Mouse (Mus musculus): Measurements from ENCODE around the gene Ltk. TPM values are rescaled to one million over a fixed set of nuclear protein-coding genes. Genes with fewer than 3 reads are reported as not detected.

Ltk gene
- 0.19 and 0.43 TPM in 2 replicates for polyA plus RNA-seq (2014; fragmentation: Nextera tagmentation; extraction: Ambion mirVana)

DNA sequence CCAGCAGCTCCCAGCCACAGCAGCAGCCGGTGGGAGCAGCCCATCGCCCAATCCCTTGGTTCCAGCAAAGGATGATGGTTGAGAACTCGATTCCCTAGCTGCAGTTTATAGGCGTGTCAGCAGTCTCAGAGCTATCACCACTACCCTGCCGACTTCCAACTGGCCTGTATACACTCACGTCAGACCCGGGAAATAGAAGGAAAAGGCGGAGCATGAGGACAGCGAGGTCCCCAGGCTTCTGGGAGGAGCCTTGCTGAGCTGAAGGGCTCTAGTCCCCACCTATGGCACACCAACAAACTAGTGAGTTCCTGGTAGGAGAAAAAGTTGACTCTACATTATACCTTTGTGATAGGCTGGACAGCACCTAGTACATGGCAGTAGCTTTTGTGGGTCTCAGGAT, at the start of gene Ltk:
Gene Ltk (minus strand): TSS at position 181 of the 400 bp plus-strand sequence.
- peaks cover 4% of the 10 kb centered on the region; the same call in 1 of the 2 replicates for H3K36me3 ChIP-seq (ENCODE audit: control insufficient read depth, insufficient read depth, low read length)
- H3K4me2 ChIP-seq, result no peak within 1 kb of the TSS
- peaks cover 61% of the 10 kb centered on the region for H3K27me3 ChIP-seq (replicated peaks; ENCODE audit: control insufficient read depth, insufficient read depth, low read length)
- H3K4me3 ChIP-seq (ENCODE audit: low read depth, low read length), result 0 out of 2 replicates have a peak within 1 kb of the TSS, but pooled peaks have one; percentile 66
- H3K9me3 ChIP-seq (ENCODE audit: control insufficient read depth, low read length), result no peaks in the 10 kb centered on the region
- peaks cover 8% of the 10 kb centered on the region for H3K4me1 ChIP-seq (replicated peaks; ENCODE audit: control insufficient read depth, insufficient read depth, low read length)
- H3K9ac ChIP-seq (ENCODE audit: low read depth, low read length), result no peak within 1 kb of the TSS
- no peak within 1 kb of the TSS for H3K27ac ChIP-seq (ENCODE audit: low read depth, low read length)
- no peak for DNase-seq (ENCODE audit: low spot score)
- ATAC-seq (replicated peaks; ENCODE audit: low FRiP score), result no peak
- WGBS, result 14% methylated on average over 9 of the region's 9 CpGs

DNA sequence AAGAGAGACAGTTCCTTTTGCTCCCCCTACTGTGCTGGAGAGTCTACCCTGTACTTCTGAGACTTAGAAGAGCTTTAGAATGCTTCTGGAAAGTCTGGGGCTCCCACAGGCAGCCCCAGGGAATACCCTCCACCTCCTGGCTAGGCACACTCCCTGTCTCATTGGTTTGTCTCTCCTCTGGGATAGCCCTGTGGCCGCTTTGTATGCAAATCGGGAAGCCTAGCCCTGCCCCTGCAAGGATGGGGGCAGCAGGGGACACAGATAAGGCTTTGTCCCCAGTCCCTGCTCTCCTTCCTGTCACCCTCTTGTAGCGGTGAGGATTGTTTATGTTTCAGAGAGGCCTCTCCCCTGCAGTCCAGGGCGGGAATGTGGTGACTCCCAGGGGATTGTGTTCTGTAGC, 48.6 kb upstream of the Ltk start:
- peaks cover 4% of the 10 kb centered on the region; the same call in 1 of the 2 replicates for H3K27me3 ChIP-seq (replicated peaks; ENCODE audit: control insufficient read depth, insufficient read depth, low read length)
- no peak overlapping the region for H3K27ac ChIP-seq (ENCODE audit: low read depth, low read length)
- no peaks in the 10 kb centered on the region for H3K36me3 ChIP-seq (ENCODE audit: control insufficient read depth, insufficient read depth, low read length)
- no peaks in the 10 kb centered on the region for H3K9me3 ChIP-seq (ENCODE audit: control insufficient read depth, low read length)
- DNase-seq (ENCODE audit: low spot score) (no peak), ATAC-seq (replicated peaks; ENCODE audit: low FRiP score) (peak; percentile 23; the same call in 1 of the 2 replicates)
- WGBS, result 29% methylated on average over 4 of the region's 4 CpGs
- no peak overlapping the region for H3K9ac ChIP-seq (ENCODE audit: low read depth, low read length)
- no peak overlapping the region for H3K4me2 ChIP-seq
- H3K4me3 ChIP-seq (ENCODE audit: low read depth, low read length), result no peak overlapping the region
- H3K4me1 ChIP-seq (replicated peaks; ENCODE audit: control insufficient read depth, insufficient read depth, low read length), result peaks cover 4% of the 10 kb centered on the region

DNA sequence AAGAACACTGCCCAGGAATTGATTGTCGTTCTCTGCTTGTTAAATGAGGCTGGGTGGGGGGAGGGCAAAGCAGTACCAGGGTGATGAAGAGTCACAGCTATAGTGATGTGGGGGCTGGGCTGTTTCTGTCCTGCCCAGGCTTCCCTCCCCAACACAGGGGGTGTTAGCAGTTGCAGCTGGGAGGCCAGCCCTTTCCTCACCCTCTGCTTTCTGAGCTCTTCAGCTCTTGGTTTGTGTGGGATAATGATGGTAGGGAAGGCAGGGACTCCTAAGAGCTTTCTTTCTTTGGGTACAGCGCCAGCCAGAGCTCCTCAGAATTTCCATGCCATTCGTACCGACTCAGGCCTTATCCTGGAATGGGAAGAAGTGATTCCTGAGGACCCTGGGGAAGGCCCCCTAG, 48.2 kb upstream of the Ltk start:
- no peak overlapping the region for H3K4me3 ChIP-seq (ENCODE audit: low read depth, low read length)
- peaks cover 7% of the 10 kb centered on the region; the same call in 1 of the 2 replicates for H3K27me3 ChIP-seq (replicated peaks; ENCODE audit: control insufficient read depth, insufficient read depth, low read length)
- peaks cover 4% of the 10 kb centered on the region for H3K4me1 ChIP-seq (replicated peaks; ENCODE audit: control insufficient read depth, insufficient read depth, low read length)
- no peak overlapping the region for H3K9ac ChIP-seq (ENCODE audit: low read depth, low read length)
- 33% methylated on average over 4 of the region's 4 CpGs for WGBS
- no peaks in the 10 kb centered on the region for H3K36me3 ChIP-seq (ENCODE audit: control insufficient read depth, insufficient read depth, low read length)
- ATAC-seq (replicated peaks; ENCODE audit: low FRiP score) (no peak), DNase-seq (ENCODE audit: low spot score) (no peak)
- no peaks in the 10 kb centered on the region for H3K9me3 ChIP-seq (ENCODE audit: control insufficient read depth, low read length)
- no peak overlapping the region for H3K27ac ChIP-seq (ENCODE audit: low read depth, low read length)
- no peak overlapping the region for H3K4me2 ChIP-seq

DNA sequence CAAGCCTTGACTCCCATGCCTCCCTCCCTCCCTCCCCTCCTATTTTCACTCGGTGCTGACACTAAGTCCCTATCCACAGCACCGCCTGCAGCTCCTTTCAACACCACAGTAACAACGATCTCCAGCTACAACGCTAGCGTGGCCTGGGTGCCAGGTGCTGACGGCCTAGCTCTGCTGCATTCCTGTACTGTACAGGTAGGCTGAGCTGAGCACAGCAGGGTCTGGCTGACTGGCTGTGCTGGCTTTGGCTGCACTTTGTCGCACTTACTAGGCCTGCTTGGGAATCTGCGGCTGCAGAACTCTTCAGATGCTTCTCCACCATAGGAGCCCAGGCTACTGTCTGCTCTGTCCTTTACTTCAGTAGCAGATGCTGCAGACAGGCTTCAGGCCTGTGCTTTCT, 45.3 kb upstream of the Ltk start:
- 66% methylated on average over 8 of the region's 8 CpGs for WGBS
- no peaks in the 10 kb centered on the region for H3K9me3 ChIP-seq (ENCODE audit: control insufficient read depth, low read length)
- ATAC-seq (replicated peaks; ENCODE audit: low FRiP score) (no peak), DNase-seq (ENCODE audit: low spot score) (no peak)
- no peak overlapping the region for H3K4me2 ChIP-seq
- H3K27ac ChIP-seq (ENCODE audit: low read depth, low read length), result no peak overlapping the region
- H3K36me3 ChIP-seq (ENCODE audit: control insufficient read depth, insufficient read depth, low read length), result no peaks in the 10 kb centered on the region
- peaks cover 7% of the 10 kb centered on the region for H3K4me1 ChIP-seq (replicated peaks; ENCODE audit: control insufficient read depth, insufficient read depth, low read length)
- H3K27me3 ChIP-seq (replicated peaks; ENCODE audit: control insufficient read depth, insufficient read depth, low read length), result peaks cover 22% of the 10 kb centered on the region
- no peak overlapping the region for H3K4me3 ChIP-seq (ENCODE audit: low read depth, low read length)
- H3K9ac ChIP-seq (ENCODE audit: low read depth, low read length), result no peak overlapping the region

- Histone ChIP-seq H3K4me2 (no peak overlapping the region), H3K9ac (ENCODE audit: low read depth, low read length) (no peak overlapping the region), H3K36me3 (ENCODE audit: control insufficient read depth, insufficient read depth, low read length) (no peaks in the 10 kb centered on the region), H3K27me3 (replicated peaks; ENCODE audit: control insufficient read depth, insufficient read depth, low read length) (peaks cover 29% of the 10 kb centered on the region), H3K27ac (ENCODE audit: low read depth, low read length) (no peak overlapping the region), H3K4me1 (replicated peaks; ENCODE audit: control insufficient read depth, insufficient read depth, low read length) (peaks cover 7% of the 10 kb centered on the region), H3K4me3 (ENCODE audit: low read depth, low read length) (no peak overlapping the region), H3K9me3 (ENCODE audit: control insufficient read depth, low read length) (no peaks in the 10 kb centered on the region)
- DNase-seq (ENCODE audit: low spot score) (no peak), ATAC-seq (replicated peaks; ENCODE audit: low FRiP score) (no peak)
- WGBS, result 55% methylated on average over 9 of the region's 9 CpGs
Measured at GRCm38 (mm10) chr2:119804776-119805175, 44.5 kb upstream of the Ltk start.

DNA sequence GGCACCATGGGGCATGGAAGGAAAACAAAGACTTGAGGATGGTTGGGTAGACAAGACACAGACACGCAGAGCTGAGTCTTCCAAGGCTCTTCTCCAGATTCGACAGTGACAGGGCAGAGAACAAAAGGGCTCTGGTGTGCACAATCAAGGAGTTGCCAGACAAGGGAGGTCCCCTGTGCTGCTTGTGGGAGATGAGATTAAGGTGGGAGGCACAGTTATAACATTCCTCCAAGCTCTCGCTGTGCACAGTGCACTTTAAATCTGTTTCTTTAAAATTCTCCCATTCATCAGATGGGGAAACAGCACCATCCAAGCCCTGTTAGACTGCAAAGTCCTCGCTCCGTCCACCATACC, 44.0 kb upstream of the Ltk start:
- Histone ChIP-seq H3K4me3 (ENCODE audit: low read depth, low read length) (no peak overlapping the region), H3K36me3 (ENCODE audit: control insufficient read depth, insufficient read depth, low read length) (no peaks in the 10 kb centered on the region), H3K9ac (ENCODE audit: low read depth, low read length) (no peak overlapping the region), H3K4me1 (replicated peaks; ENCODE audit: control insufficient read depth, insufficient read depth, low read length) (peaks cover 7% of the 10 kb centered on the region), H3K27me3 (replicated peaks; ENCODE audit: control insufficient read depth, insufficient read depth, low read length) (peaks cover 35% of the 10 kb centered on the region), H3K27ac (ENCODE audit: low read depth, low read length) (no peak overlapping the region), H3K9me3 (ENCODE audit: control insufficient read depth, low read length) (no peaks in the 10 kb centered on the region), H3K4me2 (no peak overlapping the region)
- no peak for DNase-seq (ENCODE audit: low spot score)
- 68% methylated on average over 5 of the region's 5 CpGs for WGBS
- ATAC-seq (replicated peaks; ENCODE audit: low FRiP score), result no peak

GRCm38 (mm10) chr2:119803618-119804274, 43.5 kb upstream of the Ltk start:
- Histone ChIP-seq H3K27me3 (replicated peaks; ENCODE audit: control insufficient read depth, insufficient read depth, low read length) (peaks cover 40% of the 10 kb centered on the region), H3K36me3 (ENCODE audit: control insufficient read depth, insufficient read depth, low read length) (no peaks in the 10 kb centered on the region), H3K9ac (ENCODE audit: low read depth, low read length) (no peak overlapping the region), H3K9me3 (ENCODE audit: control insufficient read depth, low read length) (no peaks in the 10 kb centered on the region), H3K4me2 (no peak overlapping the region), H3K4me3 (ENCODE audit: low read depth, low read length) (no peak overlapping the region), H3K27ac (ENCODE audit: low read depth, low read length) (no peak overlapping the region), H3K4me1 (replicated peaks; ENCODE audit: control insufficient read depth, insufficient read depth, low read length) (peaks cover 3% of the 10 kb centered on the region; the same call in 1 of the 2 replicates)
- 52% methylated on average over 6 of the region's 6 CpGs for WGBS
- ATAC-seq (replicated peaks; ENCODE audit: low FRiP score), result no peak
- DNase-seq (ENCODE audit: low spot score), result no peak

GRCm38 (mm10) chr2:119802767-119803617, 42.8 kb upstream of the Ltk start:
- WGBS, result 65% methylated on average over 10 of the region's 10 CpGs
- no peak overlapping the region for H3K9ac ChIP-seq (ENCODE audit: low read depth, low read length)
- H3K27ac ChIP-seq (ENCODE audit: low read depth, low read length), result no peak overlapping the region
- ATAC-seq (replicated peaks; ENCODE audit: low FRiP score) (no peak; the same call in 1 of the 2 replicates), DNase-seq (ENCODE audit: low spot score) (no peak)
- no peaks in the 10 kb centered on the region for H3K36me3 ChIP-seq (ENCODE audit: control insufficient read depth, insufficient read depth, low read length)
- no peak overlapping the region for H3K4me2 ChIP-seq
- H3K9me3 ChIP-seq (ENCODE audit: control insufficient read depth, low read length), result no peaks in the 10 kb centered on the region
- peaks cover 3% of the 10 kb centered on the region for H3K4me1 ChIP-seq (replicated peaks; ENCODE audit: control insufficient read depth, insufficient read depth, low read length)
- no peak overlapping the region for H3K4me3 ChIP-seq (ENCODE audit: low read depth, low read length)
- peaks cover 46% of the 10 kb centered on the region for H3K27me3 ChIP-seq (replicated peaks; ENCODE audit: control insufficient read depth, insufficient read depth, low read length)

Measured in liver, embryonic 11.5 days (tissue).